Mouse (Mus musculus): Measurements from ENCODE around the gene Rhox3c.
"Not testable (repeated sequence)": the region's sequence is repeated elsewhere in the genome, so short reads cannot be mapped to it uniquely, and the experiment has no call there.

Gene Rhox3c

GRCm38 (mm10) chrX:37458285-37458684 lies at the start of gene Rhox3c:
Rhox3c (plus strand) TSS chrX:37458585.
- DNase-seq (ENCODE audit: low spot score in 2 of 2) = not testable (repeated sequence)

DNA sequence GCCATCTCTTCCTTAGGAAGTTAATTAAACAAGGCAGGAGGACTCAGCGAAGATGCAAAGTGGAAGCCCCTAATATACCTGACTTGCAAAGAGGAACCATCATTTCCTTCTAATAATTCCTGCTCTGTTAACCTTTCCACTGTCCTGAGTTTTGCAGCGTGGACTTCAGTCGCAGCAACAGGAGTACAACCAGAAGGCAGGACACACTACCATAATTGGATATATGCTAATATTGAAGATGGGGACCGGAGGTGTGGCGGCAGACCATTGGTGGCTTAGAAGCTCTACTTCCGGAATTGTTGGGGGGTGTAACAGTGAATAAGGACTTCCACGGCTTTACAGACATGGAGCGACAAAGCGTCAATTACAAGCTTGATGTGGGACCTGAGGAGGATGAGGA lies 46.6 kb upstream of the Rhox3c start, which contains the start of gene Rhox2b:
Gene Rhox2b (plus strand): TSS at position 301 of the 400 bp plus-strand sequence.
- not testable (repeated sequence) for DNase-seq (ENCODE audit: low spot score in 2 of 2)

DNA sequence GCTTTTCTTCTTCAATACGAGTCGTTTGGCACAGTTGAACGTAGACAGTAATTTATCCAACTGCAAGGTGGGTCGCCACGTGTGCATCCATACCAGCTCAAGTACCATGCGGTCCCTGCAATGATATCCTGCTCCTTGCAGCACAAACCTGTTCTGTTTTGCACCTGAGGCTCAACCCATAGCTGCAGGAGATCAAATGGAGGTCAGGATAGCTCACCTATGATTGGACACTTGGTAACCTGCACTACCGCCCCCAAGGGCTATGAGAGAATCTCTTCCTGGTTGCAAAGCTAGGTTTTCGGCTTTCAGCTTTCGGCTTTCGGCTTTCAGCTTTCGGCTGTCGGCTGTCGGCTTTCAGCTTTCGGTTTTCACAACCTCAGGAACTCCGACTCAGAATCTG lies 26.2 kb upstream of the Rhox3c start, which contains the start of gene Rhox4b:
Gene Rhox4b (plus strand): TSS at position 301 of the 400 bp plus-strand sequence.
- DNase-seq (ENCODE audit: low spot score in 2 of 2) = not testable (repeated sequence)

GRCm38 (mm10) chrX:37453380-37453779 lies 5.0 kb upstream of the Rhox3c start, which contains the start of gene Rhox2c:
Rhox2c (plus strand) TSS chrX:37453680.
- not testable (repeated sequence) for DNase-seq (ENCODE audit: low spot score in 2 of 2)

- not testable (repeated sequence) for DNase-seq (ENCODE audit: low spot score in 2 of 2)
Measured at GRCm38 (mm10) chrX:37480037-37480436, 21.7 kb downstream of the Rhox3c start, which contains the start of gene Rhox4c. Rhox4c (plus strand) TSS chrX:37480337.

GRCm38 (mm10) chrX:37514059-37514458 lies 55.7 kb downstream of the Rhox3c start, which contains the start of gene Rhox4d:
Rhox4d (plus strand) TSS chrX:37514359.
- not testable (repeated sequence) for DNase-seq (ENCODE audit: low spot score in 2 of 2)

Measured in frontal cortex, postnatal 25 days (tissue).